Mouse (Mus musculus): ENCODE measurements around the gene Serp2. TPM values are rescaled to one million over a fixed set of nuclear protein-coding genes. Genes with fewer than 3 reads are reported as not detected.
"Not testable (repeated sequence)": the region's sequence is repeated elsewhere in the genome, so short reads cannot be mapped to it uniquely, and the experiment has no call there.

Gene Serp2
- total RNA-seq, 4 experiments from 2014 or later, result 143 to 176 (median 163) TPM

DNA sequence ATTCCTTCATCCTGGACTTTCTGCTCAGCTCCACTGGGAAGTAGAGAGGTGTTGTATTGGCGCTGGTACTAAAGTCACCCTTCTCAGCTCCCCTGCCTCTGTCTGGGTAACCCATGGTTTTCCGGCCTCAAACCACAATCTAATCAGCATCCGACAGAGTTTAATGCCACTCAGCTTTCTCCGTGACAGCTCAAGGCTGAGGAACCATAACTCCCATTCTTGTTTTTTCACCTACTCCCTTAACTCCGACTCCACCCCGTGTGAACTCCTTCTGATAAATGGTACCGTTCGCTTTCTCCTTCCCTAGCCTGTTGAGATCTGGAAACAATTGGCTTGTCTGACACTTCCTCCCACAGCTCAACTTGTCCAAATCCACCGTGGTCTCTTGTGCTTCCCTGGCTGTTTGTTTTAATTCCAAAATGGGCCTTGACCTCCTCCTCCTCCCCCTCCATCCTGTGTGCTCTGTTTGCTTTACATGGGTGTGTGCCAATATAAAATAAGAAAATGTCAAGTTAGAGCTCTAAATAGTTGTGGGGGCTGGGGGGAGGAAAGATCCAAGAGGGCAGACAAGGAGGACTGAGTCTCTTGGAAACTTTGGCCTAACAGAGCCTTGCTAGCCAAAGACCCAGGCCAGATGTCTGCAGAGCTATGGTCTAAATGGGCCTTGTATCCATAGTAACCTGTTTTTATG lies 12.7 kb upstream of the Serp2 start:
- DNase-seq (ENCODE audit: low spot score in 2 of 2), result no peak

DNA sequence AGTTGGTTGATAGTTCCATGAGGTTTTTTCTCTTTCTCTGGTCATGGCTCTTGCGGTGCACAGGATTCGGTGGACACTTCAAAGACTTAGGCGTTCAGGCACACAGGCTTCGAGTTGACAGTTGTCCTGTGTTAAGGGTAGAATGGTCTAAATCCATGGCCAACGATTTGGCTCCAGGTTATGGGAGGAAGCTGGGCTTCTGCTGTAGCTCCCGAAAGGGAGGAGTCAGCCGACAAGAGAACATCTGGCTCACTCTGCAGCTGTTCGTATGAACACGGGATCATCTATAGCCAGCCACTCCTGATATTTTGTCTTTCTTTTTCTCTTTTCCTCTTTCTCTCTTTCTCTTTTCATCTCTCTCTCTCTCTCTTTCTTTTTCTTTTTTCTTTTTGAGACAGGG lies 11.9 kb upstream of the Serp2 start:
- no peak for DNase-seq (ENCODE audit: low spot score in 2 of 2)

DNA sequence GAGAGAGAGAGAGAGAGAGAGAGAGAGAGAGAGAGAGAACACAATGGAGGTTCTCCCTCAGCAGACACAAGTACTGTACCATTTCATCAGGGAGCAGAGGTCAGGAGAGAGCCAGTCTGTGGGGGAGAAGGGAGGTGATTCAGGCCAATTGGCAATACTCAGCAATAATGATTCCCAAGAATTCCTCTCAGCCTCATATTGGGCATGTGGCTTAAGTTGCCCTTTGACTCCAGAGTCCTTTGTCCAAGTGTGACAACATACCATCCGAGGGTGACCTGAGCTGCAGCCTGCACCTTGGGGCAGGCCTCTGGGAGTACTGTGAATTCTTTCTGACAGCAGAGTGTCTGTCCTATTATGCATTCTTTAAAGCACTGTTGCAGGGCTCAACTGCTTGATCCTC lies 10.6 kb upstream of the Serp2 start:
- no peak for DNase-seq (ENCODE audit: low spot score in 2 of 2)

DNA sequence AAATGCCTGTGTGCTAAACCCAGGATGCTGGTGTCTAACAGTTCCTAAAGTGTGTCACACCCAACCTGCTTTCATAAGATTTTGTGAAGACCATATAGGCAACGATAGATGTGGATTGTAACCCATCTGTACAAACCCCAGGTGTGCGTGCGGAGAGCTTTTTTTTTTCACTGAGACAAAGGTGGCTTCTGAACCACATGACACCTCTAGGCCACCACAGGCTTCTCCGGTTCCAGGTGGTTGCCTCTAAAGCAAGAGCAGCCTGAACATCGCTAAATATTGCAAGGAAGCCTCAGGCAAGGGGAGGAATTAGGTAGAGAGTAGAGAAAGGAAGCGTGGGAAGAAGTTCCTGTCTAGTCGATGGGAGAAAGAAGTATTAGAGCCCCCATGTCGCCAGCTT lies 10.0 kb upstream of the Serp2 start:
- DNase-seq (ENCODE audit: low spot score in 2 of 2), result no peak

DNA sequence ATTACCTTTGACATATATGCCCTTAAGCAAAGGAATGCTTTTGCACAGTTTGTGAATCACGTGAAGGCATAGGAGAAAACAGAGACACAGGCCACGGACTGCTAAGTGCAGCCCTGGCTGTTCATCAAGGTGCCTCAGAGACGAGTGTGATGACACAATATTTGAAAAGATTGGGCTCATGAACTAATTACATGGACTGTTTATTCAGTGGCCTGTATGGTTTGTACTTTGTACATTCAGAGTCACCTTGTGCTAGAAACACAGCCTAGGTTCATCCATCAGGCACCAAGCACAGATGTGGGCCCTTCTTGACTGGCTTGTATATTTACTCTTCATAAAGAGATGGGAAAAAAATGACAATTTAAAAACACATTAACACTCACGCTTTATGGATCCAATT lies 9.5 kb upstream of the Serp2 start:
- DNase-seq (ENCODE audit: low spot score in 2 of 2), result no peak

DNA sequence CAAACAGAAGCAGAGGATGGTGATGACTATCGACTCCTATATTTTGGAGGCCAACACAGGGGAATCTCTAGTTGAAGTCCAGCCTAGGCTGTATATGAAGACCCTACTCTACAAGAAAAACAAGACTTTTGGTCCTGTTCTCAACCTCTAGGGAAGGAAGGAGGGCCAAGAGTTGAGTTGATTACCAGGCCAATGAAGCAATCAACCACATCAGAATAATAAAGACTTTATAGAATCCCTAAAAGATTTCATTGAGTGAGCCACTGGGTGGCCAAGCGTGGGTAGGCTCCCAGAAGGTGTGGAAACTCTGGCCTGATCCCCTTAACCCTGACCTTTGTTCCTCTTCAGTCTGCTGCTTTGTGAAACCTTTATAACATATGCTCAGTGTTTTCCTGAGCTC lies 2.5 kb upstream of the Serp2 start:
- DNase-seq (ENCODE audit: low spot score in 2 of 2), result no peak

DNA sequence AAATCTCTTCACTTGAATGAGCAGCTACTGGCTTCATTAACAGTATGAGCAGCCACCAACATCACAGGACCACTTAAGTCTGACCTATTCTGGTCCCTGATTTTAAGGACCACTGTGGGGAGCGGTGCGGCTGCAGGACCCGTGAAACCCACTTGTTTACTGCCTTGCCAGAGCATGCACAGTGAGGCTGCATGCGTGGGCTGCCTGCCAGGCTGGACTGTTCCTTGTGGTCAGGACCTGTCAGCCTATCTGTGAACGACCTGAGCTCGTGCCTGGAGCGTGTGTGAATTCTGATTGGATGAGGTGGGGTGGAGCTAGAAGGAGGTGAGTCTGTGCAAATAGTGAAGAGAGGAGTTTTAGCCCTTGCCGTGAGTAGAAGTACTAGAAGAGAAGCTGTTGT lies 1.5 kb upstream of the Serp2 start:
- DNase-seq (ENCODE audit: low spot score in 2 of 2), result not testable (repeated sequence)

DNA sequence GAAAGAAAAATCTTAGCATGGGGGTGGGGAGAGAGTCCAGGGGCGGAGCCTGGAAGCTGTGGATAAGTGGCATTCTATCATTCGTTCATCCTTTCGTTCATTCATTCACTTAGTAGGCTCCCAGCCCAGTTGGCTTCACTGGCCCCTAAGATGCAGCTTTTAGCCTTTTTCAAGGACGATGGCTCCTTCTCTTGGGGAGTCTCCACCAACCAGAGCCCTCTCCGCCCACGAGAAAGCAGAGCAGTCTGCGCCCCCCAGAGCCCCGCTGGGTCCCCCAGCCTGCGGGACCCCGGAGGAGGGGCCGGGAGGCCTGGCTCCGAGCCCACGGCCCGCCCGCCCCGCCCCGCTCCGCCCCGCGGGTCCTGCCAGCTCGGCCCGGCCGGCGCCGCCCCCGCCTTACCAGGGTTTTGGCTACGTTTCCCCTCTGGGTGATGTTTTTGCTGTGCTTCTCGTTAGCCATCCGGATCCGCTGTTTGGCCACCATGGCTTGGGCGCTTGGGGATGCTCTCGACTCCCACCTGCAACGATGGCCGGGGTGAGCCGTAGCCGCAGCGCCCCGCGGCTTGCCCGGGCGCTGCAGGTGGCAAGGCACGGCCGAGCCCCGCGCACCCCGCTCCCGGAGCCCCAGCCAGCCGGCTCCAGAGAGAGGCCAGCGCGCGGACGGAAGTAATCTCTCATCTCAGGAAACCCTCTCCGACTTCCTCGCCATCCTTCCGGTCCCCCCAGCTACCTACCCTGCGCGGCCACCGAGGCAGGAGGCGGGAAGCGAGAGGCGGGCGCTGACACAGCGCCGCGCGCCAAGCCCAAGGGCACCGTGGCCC lies 448 bp downstream of the Serp2 start:
- peak; percentile 58 to 60 for DNase-seq (ENCODE audit: low spot score in 2 of 2)

DNA sequence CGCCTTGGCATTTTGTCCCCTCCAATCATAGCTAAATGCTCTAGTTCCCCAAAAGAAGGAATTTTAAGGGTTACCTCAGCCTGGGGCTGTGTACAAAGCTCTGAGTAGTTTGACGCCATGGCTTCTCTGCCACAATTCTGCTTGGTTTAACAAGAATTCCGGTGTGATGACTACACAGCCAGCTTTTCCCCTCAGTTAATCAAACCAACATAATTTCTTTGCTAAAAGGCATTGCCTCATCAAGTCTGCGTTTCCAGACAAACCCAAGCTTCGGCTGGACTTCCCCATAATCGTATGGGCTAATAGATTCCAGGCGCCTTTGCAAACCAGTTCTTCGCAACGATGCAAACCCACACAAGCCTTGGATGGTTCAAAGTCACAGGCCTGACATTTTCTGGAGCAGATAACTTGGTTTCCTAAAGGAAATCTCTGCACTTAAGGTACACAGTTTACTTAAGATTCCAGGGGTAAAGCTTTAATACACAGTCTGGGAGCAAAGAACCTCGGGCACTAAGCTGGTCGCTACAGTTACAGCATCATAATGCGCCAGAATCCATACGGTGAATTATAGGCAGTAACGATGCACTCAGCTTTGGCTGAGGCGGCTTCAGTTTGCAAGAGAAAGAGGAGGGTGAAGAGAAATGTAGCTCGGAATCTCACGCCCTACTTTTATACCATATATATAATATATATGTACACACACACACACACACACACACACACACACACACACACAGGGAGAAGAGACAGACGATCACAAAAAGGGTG lies 1.2 kb downstream of the Serp2 start:
- DNase-seq (ENCODE audit: low spot score in 2 of 2), result no peak

DNA sequence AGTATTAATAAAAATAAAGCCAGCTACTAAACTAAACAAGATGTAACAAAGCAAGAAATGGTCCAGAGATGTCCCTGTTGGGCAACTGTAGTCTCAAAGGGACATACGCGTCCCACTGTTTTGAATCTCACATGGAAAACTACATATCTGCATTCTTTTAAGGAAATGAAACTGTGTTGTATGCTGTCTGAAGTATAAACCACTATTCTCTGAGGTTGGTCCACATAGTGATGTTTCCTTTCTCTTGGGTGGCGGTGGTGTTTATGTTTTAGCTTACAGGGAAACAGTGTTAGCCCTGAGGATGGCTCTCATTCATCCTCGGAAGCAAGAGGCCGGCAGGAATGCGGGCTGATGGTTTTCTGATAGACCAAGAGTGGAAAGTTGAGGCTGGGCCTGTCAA lies 12.6 kb downstream of the Serp2 start:
- no peak for DNase-seq (ENCODE audit: low spot score in 2 of 2)

DNA sequence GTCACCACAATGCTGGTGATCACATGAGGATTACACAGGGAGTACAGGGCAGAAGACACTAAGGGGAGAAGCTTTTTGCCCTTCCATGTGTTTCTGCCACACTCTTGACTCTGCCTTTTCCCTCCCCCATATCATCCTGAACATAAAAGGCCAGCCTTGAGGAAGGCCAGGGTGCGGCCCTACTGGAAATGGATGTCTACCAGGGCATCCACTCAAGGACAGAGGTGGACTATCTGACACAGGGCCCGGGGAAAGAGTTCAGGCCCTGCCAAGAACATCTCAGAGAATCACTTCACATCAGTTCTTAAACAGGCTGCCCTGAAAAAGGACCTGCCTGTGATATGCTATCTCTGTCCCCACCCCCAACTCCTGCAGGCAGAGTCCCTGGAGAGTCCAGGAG lies 15.3 kb downstream of the Serp2 start:
- DNase-seq (ENCODE audit: low spot score in 2 of 2), result no peak

DNA sequence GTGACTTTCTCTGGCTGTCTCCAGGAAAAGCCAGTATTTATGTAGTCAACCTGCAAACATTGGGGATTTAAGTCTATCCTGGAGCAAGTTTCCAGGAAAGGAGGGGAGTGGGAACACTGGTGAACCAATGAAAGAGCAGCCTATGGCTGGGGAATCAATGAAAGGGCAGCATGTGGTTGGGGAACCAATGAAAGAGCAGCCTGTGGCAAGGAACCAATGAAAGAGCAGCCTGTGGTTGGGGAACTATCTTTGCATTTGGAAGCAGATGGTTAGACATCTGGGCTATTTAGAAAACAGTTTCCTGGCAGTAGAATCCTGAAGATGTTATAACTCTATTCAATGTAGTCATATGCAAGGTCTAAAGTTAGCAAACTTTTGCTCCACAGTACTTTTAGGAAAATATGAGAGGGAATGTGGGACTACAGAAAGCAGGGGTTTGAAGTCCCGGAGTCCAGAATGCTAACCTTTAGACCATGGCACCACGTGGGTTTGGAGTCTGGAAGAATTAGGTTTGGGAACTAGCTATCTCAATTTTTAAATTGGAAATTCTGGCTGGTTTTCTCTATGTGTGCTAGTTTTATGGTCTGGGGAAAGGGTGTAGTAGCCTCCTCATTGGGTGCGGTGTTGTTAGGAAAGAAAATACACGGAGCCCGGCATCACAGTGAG lies 16.6 kb downstream of the Serp2 start:
- no peak for DNase-seq (ENCODE audit: low spot score in 2 of 2)

DNA sequence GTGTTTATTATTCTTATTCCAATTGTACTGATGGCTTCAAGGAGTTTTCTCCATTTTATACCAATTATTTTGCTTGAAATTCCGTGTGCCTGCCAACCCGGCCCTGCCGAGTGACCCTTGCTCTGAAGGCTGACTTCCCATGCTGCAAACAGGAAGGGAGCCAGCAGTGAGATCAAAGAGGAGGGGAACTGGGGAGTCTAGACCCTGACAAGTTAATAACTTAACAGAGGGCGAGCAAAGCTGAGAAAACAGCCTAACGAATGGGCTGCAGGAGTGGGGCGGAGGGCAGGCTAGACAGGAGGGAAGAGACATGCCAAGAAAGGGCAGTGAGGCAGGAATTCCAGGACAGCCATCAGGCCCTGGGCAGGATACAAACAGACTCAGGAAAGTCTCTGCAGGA lies 19.8 kb downstream of the Serp2 start:
- DNase-seq (ENCODE audit: low spot score in 2 of 2), result no peak

DNA sequence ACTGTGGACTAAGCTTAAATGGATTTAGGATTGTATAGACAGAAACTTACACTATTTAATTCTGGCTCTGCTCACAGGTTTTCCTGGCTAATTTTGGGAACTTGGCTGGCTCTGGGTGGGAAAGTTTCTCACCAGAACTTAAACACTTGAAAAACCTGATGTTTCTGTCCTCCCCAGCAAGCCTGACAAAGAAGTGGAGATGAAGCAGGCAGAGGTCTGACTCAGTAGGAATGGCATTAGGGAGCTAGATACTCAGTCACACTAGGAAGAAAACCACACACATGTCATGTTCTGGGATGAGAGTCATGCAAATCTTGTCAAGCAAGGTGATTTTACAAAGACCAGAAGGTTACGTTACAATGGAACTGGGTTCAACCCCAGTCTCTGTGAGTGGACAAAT lies 21.6 kb downstream of the Serp2 start:
- no peak for DNase-seq (ENCODE audit: low spot score in 2 of 2)

DNA sequence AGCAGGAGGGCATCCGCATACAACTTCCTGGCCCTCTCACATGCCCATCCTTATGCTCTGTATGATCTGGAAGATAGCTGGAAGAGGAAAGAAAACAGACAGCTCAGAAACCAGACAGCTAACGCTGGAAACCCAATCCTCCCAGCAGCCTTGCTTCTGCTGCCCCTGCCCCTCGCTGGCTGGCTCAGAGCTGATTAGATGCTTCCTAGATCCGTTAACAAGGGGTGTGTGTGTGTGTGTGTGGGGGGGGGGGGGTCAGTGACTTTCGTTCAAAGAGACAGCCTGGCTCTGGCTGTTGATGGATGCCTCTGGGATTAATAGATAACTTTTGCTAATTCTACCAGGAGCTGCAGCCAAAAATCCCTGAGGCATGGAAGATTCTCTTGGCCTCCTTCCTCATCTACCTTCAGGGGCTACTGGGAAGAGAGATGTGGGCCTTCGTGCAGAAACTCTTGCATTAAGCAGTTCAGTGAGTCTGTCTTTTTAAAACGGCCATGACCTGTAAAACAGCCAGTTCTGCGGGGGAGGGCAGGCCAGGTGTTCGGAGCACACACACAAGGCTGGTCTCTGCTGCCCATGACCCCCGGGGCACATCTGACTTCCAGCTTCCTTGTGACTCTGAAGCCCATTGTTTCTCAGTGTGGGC lies 23.4 kb downstream of the Serp2 start:
- DNase-seq (ENCODE audit: low spot score in 2 of 2), result no peak

DNA sequence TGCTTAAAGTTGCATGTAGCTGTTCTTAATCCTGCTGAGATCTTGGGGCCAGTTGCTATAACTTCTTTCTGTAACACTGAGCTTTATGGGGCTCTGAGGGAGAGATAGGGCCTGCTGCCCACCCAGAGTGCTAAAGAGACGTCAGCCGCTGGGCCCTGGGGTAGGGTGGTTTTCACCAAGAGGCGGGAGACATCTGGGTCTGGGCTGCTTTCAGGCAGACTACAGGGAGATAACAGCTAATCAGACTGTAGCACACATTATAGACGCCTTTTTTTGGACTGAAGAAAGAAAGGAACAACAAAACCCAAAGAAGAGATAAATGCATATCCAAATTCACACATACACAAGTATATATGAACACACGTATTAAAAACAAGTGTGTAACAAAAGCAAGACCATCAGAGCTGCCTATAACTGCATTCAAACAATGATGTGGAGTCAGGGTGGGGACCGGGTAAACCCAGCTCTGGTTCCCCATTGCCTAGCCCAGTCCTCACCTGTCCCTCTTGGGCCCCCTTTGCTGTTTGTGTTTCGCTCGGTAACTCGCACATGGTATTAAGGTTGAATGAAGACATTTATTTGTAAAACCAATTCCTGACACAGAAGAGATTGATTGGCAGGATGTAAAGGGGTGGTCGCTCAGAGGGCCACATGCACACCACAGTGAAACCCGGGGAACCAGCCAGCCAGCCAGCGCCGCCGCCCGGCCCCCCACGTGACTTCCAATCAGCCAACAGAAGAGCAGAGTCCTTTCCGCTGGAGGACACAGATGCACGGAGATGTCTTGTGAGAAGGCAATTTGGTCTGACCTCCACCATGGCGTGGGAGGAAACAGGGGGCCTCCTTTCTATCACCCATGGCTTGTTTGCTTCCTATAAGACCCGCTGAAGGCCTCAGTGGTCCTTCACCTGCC lies 24.2 kb downstream of the Serp2 start:
- DNase-seq (ENCODE audit: low spot score in 2 of 2), result no peak

DNA sequence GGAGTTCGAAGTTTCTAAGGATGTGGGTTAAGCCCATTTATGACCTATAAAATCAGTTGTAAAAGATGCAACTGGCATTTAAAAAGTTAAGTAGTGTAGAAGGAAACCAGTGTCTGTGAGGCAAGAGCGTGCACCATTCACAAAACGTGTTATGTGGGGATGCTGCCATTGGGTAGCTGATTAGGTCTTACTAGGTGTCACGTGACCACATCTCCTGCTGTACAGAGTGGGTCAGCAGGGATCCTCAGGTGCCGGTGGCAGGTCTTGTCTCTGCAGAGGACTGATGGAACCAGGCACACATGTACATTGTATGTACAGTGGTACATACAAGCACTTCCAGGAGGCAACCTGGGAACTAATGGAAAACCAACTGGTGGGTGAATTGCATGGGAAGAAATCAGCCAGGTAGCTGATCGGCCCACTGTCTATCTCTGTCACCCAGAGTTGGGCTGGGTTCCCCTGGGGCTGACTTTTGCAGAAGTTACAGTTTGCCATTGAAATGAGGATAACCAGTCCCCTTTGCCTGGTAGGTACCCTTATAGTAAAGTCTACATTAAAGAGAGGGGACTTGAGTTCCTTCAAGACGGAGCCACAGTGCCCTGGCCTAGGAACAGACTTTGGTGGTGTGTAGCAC lies 25.5 kb downstream of the Serp2 start:
- no peak for DNase-seq (ENCODE audit: low spot score in 2 of 2)

DNA sequence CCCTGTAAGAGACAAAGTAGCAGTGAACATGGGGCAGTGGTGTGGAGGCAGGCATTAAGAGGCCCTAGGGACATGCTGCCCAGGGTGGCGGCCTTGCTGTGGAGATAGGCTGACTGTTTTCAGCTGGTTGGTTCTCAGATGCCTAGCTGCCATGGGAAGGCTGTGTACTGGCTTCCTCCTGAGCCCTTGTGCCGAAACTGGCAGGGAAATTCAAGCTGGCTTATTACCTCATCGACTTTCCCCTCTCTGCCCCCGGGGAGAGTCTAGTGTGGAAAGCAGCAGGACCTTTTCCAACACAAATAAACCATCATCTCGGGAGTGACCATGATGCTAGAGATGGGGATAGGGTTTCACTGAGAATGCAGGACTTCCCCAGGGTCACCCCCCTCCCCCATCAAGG lies 28.0 kb downstream of the Serp2 start:
- no peak for DNase-seq (ENCODE audit: low spot score in 2 of 2)

DNA sequence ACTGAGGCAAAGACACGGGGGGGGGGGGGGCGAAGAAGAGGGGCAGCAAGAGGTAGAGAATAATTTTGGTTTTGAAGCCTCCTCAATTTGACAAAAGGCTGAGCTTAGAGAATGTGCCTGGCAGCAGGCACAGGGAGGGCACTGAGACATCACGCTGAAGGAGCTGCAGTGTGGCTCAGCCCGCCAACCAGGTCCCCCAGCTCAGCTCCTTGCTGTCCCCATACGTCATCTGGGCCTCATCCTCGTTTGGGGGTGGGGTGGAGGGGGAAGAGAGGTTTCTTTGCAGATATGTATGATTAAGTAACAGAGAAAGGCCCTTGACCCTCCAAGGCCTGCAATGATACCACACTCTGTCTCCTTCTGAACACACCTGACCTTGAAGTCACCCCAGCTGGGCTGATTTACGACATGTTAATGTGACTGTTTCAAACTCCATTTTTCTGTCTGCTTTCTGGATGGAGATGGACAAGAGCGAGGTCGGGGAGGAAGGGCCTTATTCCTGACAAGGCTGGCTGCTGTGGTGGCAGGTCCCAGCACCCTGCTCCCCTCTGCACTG lies 28.9 kb downstream of the Serp2 start:
- DNase-seq (ENCODE audit: low spot score in 2 of 2), result no peak
